Mouse (Mus musculus) spleen, adult 2 months (tissue): ENCODE measurements at regions not wholly inside any gene's neighbourhood (a gene's known extent, or its start where the extent isn't known, plus 50 kb on each side); places are given as distances from the start of the nearest gene placed in this dataset.

Experiments
- CTCF ChIP-seq: fragments of 200-500 bp; IDR thresholded peaks from 2 replicates; pipeline ENCODE4 v1.5.1; 2011; ENCODE audit warnings: mild to moderate bottlenecking, inconsistent platforms; ENCODE audit not compliant: insufficient read depth, insufficient read length, insufficient replicate concordance; ENCODE audit errors: extremely low read depth
- POLR2A ChIP-seq: fragments of 200-500 bp; IDR thresholded peaks from 2 replicates; pipeline ENCODE4 v1.6.1; 2011; ENCODE audit warnings: low read depth, low read length, inconsistent platforms

- TF ChIP-seq POLR2A (no peak), CTCF (no peak)
These were observed 52.3 kb upstream of the Xpo1 start for GRCm38 (mm10) chr11:23203566-23203965.
